Mouse (Mus musculus): ENCODE results near the gene Mms19. TPM values are rescaled to one million over a fixed set of nuclear protein-coding genes. Genes with fewer than 3 reads are reported as not detected.

Gene Mms19
- polyA plus RNA-seq, 1 experiment from 2014 or later = 30.8 TPM

DNA sequence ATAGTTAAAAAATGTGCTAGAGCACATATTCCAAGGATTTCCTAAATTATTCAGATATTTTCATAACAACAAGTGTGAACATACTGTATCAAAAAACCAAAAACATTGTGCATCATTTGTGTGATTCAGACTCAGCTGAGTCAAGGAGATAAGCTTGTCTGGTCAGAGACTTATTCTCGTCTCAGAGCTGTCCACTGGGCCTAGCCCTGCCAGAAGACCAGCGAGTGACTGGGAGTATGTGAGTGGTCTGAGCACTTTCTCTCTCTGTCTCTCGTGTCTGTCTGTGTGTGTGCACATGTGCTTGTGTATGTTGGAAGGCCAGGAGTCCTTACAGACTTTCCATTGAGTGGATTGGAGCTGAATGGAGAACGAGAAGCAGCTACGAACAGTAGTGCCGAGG is 34.0 kb upstream of the Mms19 start:
- Histone ChIP-seq H3K9me3 (replicated peaks; ENCODE audit: control insufficient read depth, low read length) (no peaks in the 10 kb centered on the region), H3K4me2 (ENCODE audit: low read length) (no peak overlapping the region), H3K27me3 (replicated peaks; ENCODE audit: control insufficient read depth, insufficient read depth, low read length) (no peaks in the 10 kb centered on the region), H3K36me3 (ENCODE audit: control insufficient read depth, insufficient read depth, low read length) (no peaks in the 10 kb centered on the region), H3K4me1 (ENCODE audit: control insufficient read depth, insufficient read depth, low read length) (no peaks in the 10 kb centered on the region), H3K9ac (ENCODE audit: low read length) (no peak overlapping the region), H3K27ac (ENCODE audit: low read depth, low read length) (no peak overlapping the region), H3K4me3 (ENCODE audit: low read depth, low read length) (no peak overlapping the region)
- no peak for ATAC-seq
- WGBS = 80% methylated on average over 6 of the region's 6 CpGs
- no peak for DNase-seq (ENCODE audit: low spot score)

DNA sequence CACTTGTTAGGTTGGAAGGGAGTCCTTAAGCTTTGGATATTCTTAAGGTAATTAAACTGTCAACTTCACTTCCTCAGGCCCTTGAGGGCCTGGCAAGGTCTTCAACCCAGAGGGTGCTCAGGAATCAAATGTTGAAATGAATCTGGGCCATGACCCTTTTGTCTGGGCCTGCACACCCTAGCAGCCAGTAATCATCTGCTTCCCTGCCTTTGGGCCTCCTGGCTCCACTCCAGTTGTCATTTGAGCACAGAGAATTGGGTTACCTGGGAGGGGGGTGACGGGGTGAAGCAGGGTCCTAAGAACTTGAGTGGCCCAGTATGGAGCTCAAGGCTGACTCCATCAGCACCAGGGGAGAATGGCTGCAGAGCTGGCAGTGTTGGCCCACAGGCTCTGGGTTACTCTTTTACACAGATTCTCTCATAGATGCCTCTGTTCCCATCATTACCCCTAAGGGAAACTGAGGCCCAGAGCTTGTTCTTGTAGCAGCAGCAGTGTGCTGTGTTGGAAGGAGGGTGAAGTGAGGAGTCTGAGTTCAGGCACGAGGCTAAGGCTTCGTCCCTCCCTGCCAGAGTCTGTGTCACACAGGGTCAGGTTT is 33.4 kb upstream of the Mms19 start:
- Histone ChIP-seq H3K9me3 (replicated peaks; ENCODE audit: control insufficient read depth, low read length) (no peaks in the 10 kb centered on the region), H3K27me3 (replicated peaks; ENCODE audit: control insufficient read depth, insufficient read depth, low read length) (no peaks in the 10 kb centered on the region), H3K9ac (ENCODE audit: low read length) (no peak overlapping the region), H3K4me3 (ENCODE audit: low read depth, low read length) (no peak overlapping the region), H3K27ac (ENCODE audit: low read depth, low read length) (no peak overlapping the region), H3K4me2 (ENCODE audit: low read length) (no peak overlapping the region), H3K36me3 (ENCODE audit: control insufficient read depth, insufficient read depth, low read length) (no peaks in the 10 kb centered on the region), H3K4me1 (ENCODE audit: control insufficient read depth, insufficient read depth, low read length) (no peaks in the 10 kb centered on the region)
- DNase-seq (ENCODE audit: low spot score) (no peak), ATAC-seq (no peak)
- 80% methylated on average over 3 of the region's 3 CpGs for WGBS

DNA sequence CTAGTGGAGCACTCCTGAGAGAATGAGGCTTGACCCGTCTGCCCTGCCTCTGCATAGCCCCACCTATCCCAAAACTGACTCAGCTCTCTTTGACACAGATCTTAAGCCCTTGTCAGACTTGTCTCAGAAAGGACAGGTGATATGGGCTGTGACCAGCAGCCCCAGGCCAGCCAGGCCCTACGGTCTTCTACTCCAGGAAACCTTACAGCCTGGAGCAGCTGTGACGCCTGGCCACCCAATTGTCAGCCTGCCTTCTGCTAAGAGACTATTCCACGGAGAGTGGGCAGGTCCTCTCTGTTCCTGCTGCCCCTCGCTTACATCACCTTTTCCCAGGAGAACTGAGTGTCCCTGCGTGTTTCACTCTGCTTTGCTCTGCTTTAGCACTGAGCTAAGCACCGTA is 30.2 kb upstream of the Mms19 start:
- Histone ChIP-seq H3K36me3 (ENCODE audit: control insufficient read depth, insufficient read depth, low read length) (no peaks in the 10 kb centered on the region), H3K27ac (ENCODE audit: low read depth, low read length) (no peak overlapping the region), H3K4me3 (ENCODE audit: low read depth, low read length) (no peak overlapping the region), H3K9me3 (replicated peaks; ENCODE audit: control insufficient read depth, low read length) (no peaks in the 10 kb centered on the region), H3K4me1 (ENCODE audit: control insufficient read depth, insufficient read depth, low read length) (no peaks in the 10 kb centered on the region), H3K4me2 (ENCODE audit: low read length) (no peak overlapping the region), H3K9ac (ENCODE audit: low read length) (no peak overlapping the region), H3K27me3 (replicated peaks; ENCODE audit: control insufficient read depth, insufficient read depth, low read length) (no peaks in the 10 kb centered on the region)
- DNase-seq (ENCODE audit: low spot score) = no peak
- no peak for ATAC-seq
- WGBS = 80% methylated on average over 7 of the region's 7 CpGs

DNA sequence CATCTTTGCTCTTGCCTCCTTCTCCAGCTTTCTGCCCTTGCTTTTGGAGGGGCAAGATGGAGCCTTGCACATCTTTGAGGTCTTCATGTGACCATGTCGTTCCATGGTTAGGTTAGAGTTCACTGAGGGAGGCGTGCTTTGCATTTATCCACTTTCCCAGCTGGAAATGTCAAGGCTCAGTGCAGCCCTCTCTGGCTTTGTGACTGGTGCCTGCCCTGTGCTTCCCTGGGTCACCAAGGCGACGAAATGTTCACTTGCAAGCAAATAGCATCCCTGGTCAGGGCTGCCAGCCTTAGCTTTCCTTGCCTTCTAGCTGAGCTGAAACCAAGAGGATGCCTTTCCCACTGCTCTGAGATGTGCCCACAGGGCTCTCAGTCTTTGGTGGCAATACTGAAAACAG is 29.5 kb upstream of the Mms19 start:
- H3K9ac ChIP-seq (ENCODE audit: low read length) = no peak overlapping the region
- DNase-seq (ENCODE audit: low spot score) = no peak

DNA sequence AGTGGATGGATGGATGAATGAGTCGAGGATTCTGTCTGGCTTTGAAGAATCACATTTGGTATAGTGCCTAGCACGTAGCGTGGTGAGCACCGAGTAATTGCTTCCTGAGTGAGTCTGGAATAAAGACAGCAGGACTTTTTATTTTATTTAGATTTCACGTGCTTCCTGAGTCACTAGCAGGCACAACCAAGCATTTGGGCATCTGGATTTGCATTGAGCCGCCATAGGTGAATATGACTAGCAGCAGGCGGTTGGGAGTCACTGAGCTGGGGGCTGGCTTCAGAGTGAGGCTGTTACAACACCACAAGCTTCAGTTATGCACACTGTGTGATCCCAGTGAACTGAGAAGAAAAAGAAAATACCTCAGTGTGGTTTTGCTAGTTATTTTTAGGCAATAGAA is 28.1 kb upstream of the Mms19 start:
- WGBS = 77% methylated on average over 7 of the region's 7 CpGs
- DNase-seq (ENCODE audit: low spot score) (no peak), ATAC-seq (no peak)
- Histone ChIP-seq H3K9me3 (replicated peaks; ENCODE audit: control insufficient read depth, low read length) (no peaks in the 10 kb centered on the region), H3K4me1 (ENCODE audit: control insufficient read depth, insufficient read depth, low read length) (no peaks in the 10 kb centered on the region), H3K27me3 (replicated peaks; ENCODE audit: control insufficient read depth, insufficient read depth, low read length) (no peaks in the 10 kb centered on the region), H3K27ac (ENCODE audit: low read depth, low read length) (no peak overlapping the region), H3K4me3 (ENCODE audit: low read depth, low read length) (no peak overlapping the region), H3K36me3 (ENCODE audit: control insufficient read depth, insufficient read depth, low read length) (no peaks in the 10 kb centered on the region), H3K4me2 (ENCODE audit: low read length) (no peak overlapping the region), H3K9ac (ENCODE audit: low read length) (no peak overlapping the region)

More for the DNA sequence above, 29.5 kb upstream of the Mms19 start:
- no peak for ATAC-seq
- Histone ChIP-seq H3K4me3 (ENCODE audit: low read depth, low read length) (no peak overlapping the region), H3K36me3 (ENCODE audit: control insufficient read depth, insufficient read depth, low read length) (no peaks in the 10 kb centered on the region), H3K9me3 (replicated peaks; ENCODE audit: control insufficient read depth, low read length) (no peaks in the 10 kb centered on the region), H3K27ac (ENCODE audit: low read depth, low read length) (no peak overlapping the region), H3K27me3 (replicated peaks; ENCODE audit: control insufficient read depth, insufficient read depth, low read length) (no peaks in the 10 kb centered on the region), H3K4me2 (ENCODE audit: low read length) (no peak overlapping the region), H3K4me1 (ENCODE audit: control insufficient read depth, insufficient read depth, low read length) (no peaks in the 10 kb centered on the region)
- WGBS = 66% methylated on average over 4 of the region's 4 CpGs

DNA sequence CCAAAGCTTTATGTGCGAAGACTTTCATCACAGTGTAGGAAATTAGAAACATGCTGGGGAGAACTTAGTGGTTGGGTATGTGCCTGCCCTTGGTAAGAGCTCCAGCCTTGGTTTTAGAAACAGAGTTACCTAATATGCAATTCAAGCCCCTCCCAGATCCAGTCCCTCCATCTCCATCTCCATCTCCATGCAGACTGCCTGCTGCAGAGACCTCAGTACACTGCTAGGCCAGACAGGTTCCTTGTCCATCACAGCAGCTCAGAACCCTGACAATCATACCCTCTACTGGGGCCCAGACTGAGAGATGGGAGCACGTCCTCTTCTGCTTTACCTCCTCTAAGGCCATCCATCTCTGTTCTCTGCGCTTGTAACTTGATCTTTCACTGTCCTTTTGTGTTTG is 27.6 kb upstream of the Mms19 start:
- Histone ChIP-seq H3K27ac (ENCODE audit: low read depth, low read length) (no peak overlapping the region), H3K9ac (ENCODE audit: low read length) (no peak overlapping the region), H3K27me3 (replicated peaks; ENCODE audit: control insufficient read depth, insufficient read depth, low read length) (no peaks in the 10 kb centered on the region), H3K9me3 (replicated peaks; ENCODE audit: control insufficient read depth, low read length) (no peaks in the 10 kb centered on the region), H3K36me3 (ENCODE audit: control insufficient read depth, insufficient read depth, low read length) (no peaks in the 10 kb centered on the region), H3K4me1 (ENCODE audit: control insufficient read depth, insufficient read depth, low read length) (no peaks in the 10 kb centered on the region), H3K4me3 (ENCODE audit: low read depth, low read length) (no peak overlapping the region), H3K4me2 (ENCODE audit: low read length) (no peak overlapping the region)
- DNase-seq (ENCODE audit: low spot score) (no peak), ATAC-seq (no peak)
- WGBS = 68% methylated on average over 3 of the region's 3 CpGs

DNA sequence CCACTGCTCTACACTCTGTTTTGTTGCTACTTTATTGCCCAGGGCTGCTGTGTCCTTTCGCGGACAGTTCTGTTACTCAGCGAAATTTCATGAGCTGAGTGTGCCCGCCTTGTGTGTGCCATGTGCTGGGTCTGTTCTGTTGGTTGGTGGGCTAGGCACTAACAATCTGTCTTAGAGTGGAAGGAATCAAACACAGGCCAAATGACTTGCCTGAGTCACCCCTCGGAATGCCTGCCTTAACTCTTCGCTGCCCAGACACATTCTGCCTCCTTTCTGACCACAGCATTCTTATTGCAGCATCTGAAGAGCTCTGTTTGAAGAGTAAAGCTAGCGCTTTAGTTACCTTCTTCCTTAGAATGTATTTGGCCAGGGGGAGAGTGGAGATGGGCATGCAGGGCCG is 25.6 kb upstream of the Mms19 start:
- no peak for ATAC-seq
- WGBS = 71% methylated on average over 8 of the region's 8 CpGs
- H3K36me3 ChIP-seq (ENCODE audit: control insufficient read depth, insufficient read depth, low read length) = no peaks in the 10 kb centered on the region

DNA sequence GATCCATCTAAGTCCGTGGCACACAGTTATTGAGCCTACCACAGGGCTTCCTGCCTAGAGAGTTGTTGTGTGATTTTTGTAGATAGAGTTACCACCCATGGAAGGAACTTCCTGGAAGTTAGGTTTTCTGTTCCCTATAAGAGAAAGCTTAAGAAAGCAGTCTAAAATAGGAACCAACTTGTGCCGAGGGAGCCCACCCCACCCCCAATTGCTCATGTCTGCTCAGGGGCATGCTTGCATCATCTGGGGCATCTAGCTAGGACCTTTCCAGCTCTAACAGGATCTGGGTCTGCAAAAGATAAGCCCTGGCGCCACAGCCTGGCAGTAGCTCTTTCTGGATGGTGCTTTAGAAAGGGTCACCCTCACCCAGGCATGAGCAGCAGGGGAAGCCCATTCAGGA is 24.7 kb upstream of the Mms19 start:
- H3K4me1 ChIP-seq (ENCODE audit: control insufficient read depth, insufficient read depth, low read length) = no peaks in the 10 kb centered on the region
- H3K27me3 ChIP-seq (replicated peaks; ENCODE audit: control insufficient read depth, insufficient read depth, low read length) = no peaks in the 10 kb centered on the region
- H3K4me3 ChIP-seq (ENCODE audit: low read depth, low read length) = no peak overlapping the region
- H3K36me3 ChIP-seq (ENCODE audit: control insufficient read depth, insufficient read depth, low read length) = no peaks in the 10 kb centered on the region
- ATAC-seq (no peak), DNase-seq (ENCODE audit: low spot score) (no peak)
- no peak overlapping the region for H3K4me2 ChIP-seq (ENCODE audit: low read length)
- no peak overlapping the region for H3K9ac ChIP-seq (ENCODE audit: low read length)
- no peaks in the 10 kb centered on the region for H3K9me3 ChIP-seq (replicated peaks; ENCODE audit: control insufficient read depth, low read length)
- 82% methylated on average over 3 of the region's 3 CpGs for WGBS
- no peak overlapping the region for H3K27ac ChIP-seq (ENCODE audit: low read depth, low read length)

More for the DNA sequence above, 25.6 kb upstream of the Mms19 start:
- Histone ChIP-seq H3K27me3 (replicated peaks; ENCODE audit: control insufficient read depth, insufficient read depth, low read length) (no peaks in the 10 kb centered on the region), H3K4me3 (ENCODE audit: low read depth, low read length) (no peak overlapping the region), H3K4me1 (ENCODE audit: control insufficient read depth, insufficient read depth, low read length) (no peaks in the 10 kb centered on the region), H3K4me2 (ENCODE audit: low read length) (no peak overlapping the region), H3K9ac (ENCODE audit: low read length) (no peak overlapping the region), H3K9me3 (replicated peaks; ENCODE audit: control insufficient read depth, low read length) (no peaks in the 10 kb centered on the region), H3K27ac (ENCODE audit: low read depth, low read length) (no peak overlapping the region)
- no peak for DNase-seq (ENCODE audit: low spot score)

DNA sequence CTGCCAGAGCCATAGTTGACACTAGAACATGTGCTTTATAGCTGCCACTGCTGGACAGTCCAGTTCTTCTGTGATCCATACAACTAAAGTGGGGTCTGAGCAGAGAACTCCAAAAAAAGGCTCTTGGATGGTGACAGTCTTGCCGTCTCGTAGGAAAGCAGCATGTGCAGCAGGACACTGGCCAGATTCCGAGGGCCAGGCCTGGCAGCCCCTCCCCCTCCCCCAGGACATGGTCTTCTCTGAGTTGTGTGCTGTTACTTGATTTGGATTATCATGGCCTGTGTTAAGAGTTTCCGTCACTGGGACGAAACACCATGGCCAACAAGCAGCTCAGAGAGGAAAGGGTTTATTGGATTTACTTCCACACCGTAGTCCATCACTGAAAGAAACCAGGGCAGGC is 23.3 kb upstream of the Mms19 start:
- DNase-seq (ENCODE audit: low spot score) (no peak), ATAC-seq (no peak)
- no peaks in the 10 kb centered on the region for H3K27me3 ChIP-seq (replicated peaks; ENCODE audit: control insufficient read depth, insufficient read depth, low read length)
- H3K9ac ChIP-seq (ENCODE audit: low read length) = no peak overlapping the region
- H3K9me3 ChIP-seq (replicated peaks; ENCODE audit: control insufficient read depth, low read length) = no peaks in the 10 kb centered on the region
- no peak overlapping the region for H3K27ac ChIP-seq (ENCODE audit: low read depth, low read length)
- no peak overlapping the region for H3K4me3 ChIP-seq (ENCODE audit: low read depth, low read length)
- 77% methylated on average over 6 of the region's 6 CpGs for WGBS
- no peaks in the 10 kb centered on the region for H3K36me3 ChIP-seq (ENCODE audit: control insufficient read depth, insufficient read depth, low read length)
- no peak overlapping the region for H3K4me2 ChIP-seq (ENCODE audit: low read length)
- no peaks in the 10 kb centered on the region for H3K4me1 ChIP-seq (ENCODE audit: control insufficient read depth, insufficient read depth, low read length)
